Comparison of ENCODE assay signal across 8 mouse cellular contexts in genomic region chr5:135149820-135150178, GRCm38 (mm10). TPM values are rescaled to one million over a fixed set of nuclear protein-coding genes. Genes with fewer than 3 reads are reported as not detected.
DNase-seq lines count a peak whose midpoint lies in the region; ATAC-seq and TF ChIP-seq lines count a peak whose summit lies in the region.

No protein-coding gene starts in this region.

- WGBS in lung, embryonic 16.5 days = 0% methylated on average over 23 of the region's 23 CpGs
- 0% methylated on average over 23 of the region's 23 CpGs for WGBS in limb, embryonic 10.5 days
- 0% methylated on average over 23 of the region's 23 CpGs for WGBS in olfactory bulb, adult 2 months

- peaks cover 12% of the 10 kb centered on the region for H3K36me3 ChIP-seq in lung, embryonic 16.5 days (ENCODE audit: control insufficient read depth, insufficient read depth, low read length)
- H3K36me3 ChIP-seq in limb, embryonic 10.5 days = peaks cover 29% of the 10 kb centered on the region

- H3K4me1 ChIP-seq in lung, embryonic 16.5 days (replicated peaks; ENCODE audit: control insufficient read depth, insufficient read depth, low read length) = peaks cover 8% of the 10 kb centered on the region
- peaks cover 3% of the 10 kb centered on the region; the same call in 1 of the 2 replicates for H3K4me1 ChIP-seq in embryonic fibroblast, embryonic 13.5 days (ENCODE audit: control insufficient read depth, insufficient read depth, low read length)
- H3K4me1 ChIP-seq in limb, embryonic 10.5 days = peaks cover 10% of the 10 kb centered on the region
- no peaks in the 10 kb centered on the region for H3K4me1 ChIP-seq in olfactory bulb, adult 2 months (ENCODE audit: control insufficient read depth, insufficient read depth, low read length)

- peak overlapping the region; percentile 97 for H3K4me3 ChIP-seq in lung, embryonic 16.5 days (ENCODE audit: low read length)
- H3K4me3 ChIP-seq in embryonic fibroblast, embryonic 13.5 days (ENCODE audit: insufficient read depth, low read length) = peak overlapping the region; percentile 83
- H3K4me3 ChIP-seq in limb, embryonic 10.5 days = peak overlapping the region; percentile 89
- peak overlapping the region; percentile 80 for H3K4me3 ChIP-seq in olfactory bulb, adult 2 months (ENCODE audit: insufficient read depth, low read depth, low read length)

- peak overlapping the region; percentile 89 for H3K9ac ChIP-seq in lung, embryonic 16.5 days (ENCODE audit: low read length)

- H3K9me3 ChIP-seq in lung, embryonic 16.5 days (ENCODE audit: control insufficient read depth, low read length) = no peaks in the 10 kb centered on the region
- H3K9me3 ChIP-seq in limb, embryonic 10.5 days (replicated peaks) = no peaks in the 10 kb centered on the region

- H3K27ac ChIP-seq in lung, embryonic 16.5 days (ENCODE audit: low read length) = peak overlapping the region; percentile 99; the same call in 1 of the 2 replicates
- H3K27ac ChIP-seq in embryonic fibroblast, embryonic 13.5 days (ENCODE audit: insufficient read depth, low read length) = no peak overlapping the region
- H3K27ac ChIP-seq in limb, embryonic 10.5 days = peak overlapping the region; percentile 96
- H3K27ac ChIP-seq in olfactory bulb, adult 2 months (ENCODE audit: insufficient read depth, low read depth, low read length) = no peak overlapping the region; the same call in 1 of the 2 replicates

- DNase-seq in lung, postnatal 14 days = no peak
- no peak for DNase-seq in limb, embryonic 10.5 days (ENCODE audit: low spot score)
- no peak for DNase-seq in layer of hippocampus, adult 11-12 months (ENCODE audit: low spot score)
- DNase-seq in layer of hippocampus, adult 9-10 months (ENCODE audit: low spot score) = no peak

- TF ChIP-seq CTCF in embryonic fibroblast, embryonic 13.5 days (IDR thresholded peaks at IDR 0.05; ENCODE audit: borderline replicate concordance, insufficient read depth, low read length) = no peak
- no peak for TF ChIP-seq CTCF in olfactory bulb, adult 2 months (IDR thresholded peaks at IDR 0.05; ENCODE audit: insufficient read depth, low read depth, low read length)

- no peak for TF ChIP-seq POLR2A in embryonic fibroblast, embryonic 13.5 days (IDR thresholded peaks at IDR 0.05; ENCODE audit: low read depth, low read length)
- TF ChIP-seq POLR2A in olfactory bulb, adult 2 months (IDR thresholded peaks at IDR 0.05; ENCODE audit: insufficient read depth, low read depth, low read length) = no peak

- no peaks in the 10 kb centered on the region for H3K27me3 ChIP-seq in lung, embryonic 16.5 days (ENCODE audit: control insufficient read depth, insufficient read depth, low read depth, low read length)
- H3K27me3 ChIP-seq in limb, embryonic 10.5 days (ENCODE audit: low read depth, poor library complexity, severe bottlenecking) = no peaks in the 10 kb centered on the region

- no peak for ATAC-seq in lung, embryonic 16.5 days (ENCODE audit: low read depth)
- ATAC-seq in frontal cortex, adult (ENCODE audit: low TSS enrichment) = no peak

- peak overlapping the region; percentile 87 for H3K4me2 ChIP-seq in lung, embryonic 16.5 days (ENCODE audit: low read depth, low read length)

RNA-seq across cellular contexts. Expression of gene Tbl2, which starts 0.3 kb away (rescaled TPM):
- polyA plus RNA-seq in lung, embryonic 16.5 days (2015; fragmentation: Nextera tagmentation; extraction: Ambion mirVana) = 20.6 and 22.6 TPM in 2 replicates
- polyA plus RNA-seq in embryonic fibroblast, embryonic 13.5 days (2011; ENCODE audit: insufficient read length, low read depth, missing spikeins) = 17.4 and 24.9 TPM in 2 replicates
- polyA plus RNA-seq in limb, embryonic 10.5 days (2016; fragmentation: Nextera tagmentation; extraction: Ambion mirVana) = 19.4 and 30.7 TPM in 2 replicates
- not detected in 2 replicates for polyA plus RNA-seq in olfactory bulb, adult 2 months (2012; ENCODE audit: insufficient read depth, insufficient read length, low replicate concordance, missing spikeins)

RNA-seq across cellular contexts. Expression of gene Bcl7b, which starts 18.3 kb away (rescaled TPM):
- polyA plus RNA-seq in lung, embryonic 16.5 days (2015; fragmentation: Nextera tagmentation; extraction: Ambion mirVana) = 53.3 and 56.2 TPM in 2 replicates
- 31.0 and 41.7 TPM in 2 replicates for polyA plus RNA-seq in embryonic fibroblast, embryonic 13.5 days (2011; ENCODE audit: insufficient read length, low read depth, missing spikeins)
- 44.5 and 45.4 TPM in 2 replicates for polyA plus RNA-seq in limb, embryonic 10.5 days (2016; fragmentation: Nextera tagmentation; extraction: Ambion mirVana)
- polyA plus RNA-seq in olfactory bulb, adult 2 months (2012; ENCODE audit: insufficient read depth, insufficient read length, low replicate concordance, missing spikeins) = not detected in 2 replicates

RNA-seq across cellular contexts. Expression of gene Baz1b, which starts 37.3 kb away (rescaled TPM):
- 33.8 and 35.3 TPM in 2 replicates for polyA plus RNA-seq in lung, embryonic 16.5 days (2015; fragmentation: Nextera tagmentation; extraction: Ambion mirVana)
- polyA plus RNA-seq in embryonic fibroblast, embryonic 13.5 days (2011; ENCODE audit: insufficient read length, low read depth, missing spikeins) = 73.5 and 84.1 TPM in 2 replicates
- polyA plus RNA-seq in limb, embryonic 10.5 days (2016; fragmentation: Nextera tagmentation; extraction: Ambion mirVana) = 58.1 and 68.3 TPM in 2 replicates
- polyA plus RNA-seq in olfactory bulb, adult 2 months (2012; ENCODE audit: insufficient read depth, insufficient read length, low replicate concordance, missing spikeins) = 147 TPM in 1 of 2 replicates, not detected in the other

Comparison
In these comparisons a context has a peak if more than half of its experiments do, and no peak if none do; other contexts are left out.
1. H3K27ac ChIP-seq: peak in lung, embryonic 16.5 days (single experiment) and limb, embryonic 10.5 days (single experiment); none in embryonic fibroblast, embryonic 13.5 days (single experiment) and olfactory bulb, adult 2 months (single experiment).
2. Peak in every context shown above with its lines, with median percentiles within 50 percentile points of each other: H3K4me3 ChIP-seq.